Mouse (Mus musculus) hindbrain, embryonic 14.5 days (tissue): ENCODE results near the gene Mamld1. TPM values are rescaled to one million over a fixed set of nuclear protein-coding genes. Genes with fewer than 3 reads are reported as not detected.

Source experiments
- ATAC-seq: fragments of 200-750 bp; cut with Nextera tagmentation; 2 replicates; pipeline ENCODE4 v1.8.0; 2017; ENCODE audit warnings: moderate number of reproducible peaks, mild to moderate bottlenecking, moderate TSS enrichment, moderate library complexity; ENCODE audit not compliant: low FRiP score
- DNase-seq: peaks from one replicate; pipeline ENCODE4 v3.0.0-alpha.2; 2015; ENCODE audit warnings: low spot score
- H3K27ac ChIP-seq: fragments of 300-500 bp; sonication (generic); 2 replicates; pipeline ENCODE4 v1.5.1; 2014; ENCODE audit warnings: mild to moderate bottlenecking, moderate library complexity
- H3K27me3 ChIP-seq: fragments of 300-500 bp; sonication (generic); 2 replicates; pipeline ENCODE4 v1.6.1; 2014; ENCODE audit warnings: mild to moderate bottlenecking, low read length, mixed read lengths; ENCODE audit not compliant: control insufficient read depth, insufficient read depth
- H3K36me3 ChIP-seq: fragments of 300-500 bp; sonication (generic); replicated peaks from 2 replicates; pipeline ENCODE4 v1.6.1; 2014; ENCODE audit not compliant: control insufficient read depth, insufficient read depth
- H3K4me1 ChIP-seq: fragments of 300-500 bp; sonication (generic); replicated peaks from 2 replicates; pipeline ENCODE4 v1.6.1; 2014; ENCODE audit warnings: antibody characterized with exemption, low read length, mixed read lengths; ENCODE audit not compliant: control insufficient read depth, insufficient read depth
- H3K4me2 ChIP-seq: fragments of 300-500 bp; sonication (generic); replicated peaks from 2 replicates; pipeline ENCODE4 v1.6.1; 2014; ENCODE audit warnings: mild to moderate bottlenecking, moderate library complexity
- H3K4me3 ChIP-seq: fragments of 300-500 bp; sonication (generic); replicated peaks from 2 replicates; pipeline ENCODE4 v1.5.1; 2014; ENCODE audit warnings: mild to moderate bottlenecking, low read length
- H3K9ac ChIP-seq: fragments of 300-500 bp; sonication (generic); 2 replicates; pipeline ENCODE4 v1.6.1; 2014
- H3K9me3 ChIP-seq: fragments of 300-500 bp; sonication (generic); 2 replicates; pipeline ENCODE4 v1.6.1; 2016; ENCODE audit warnings: low read length; ENCODE audit not compliant: control insufficient read depth
- WGBS: fragments of 180-500 bp; shearing (Covaris S2); extraction: QIAGEN DNeasy Blood & Tissue Kit; methylation state at CpG from one replicate; pipeline ENCODE4 v1.1.7; 2014; 5-methylcytosine and 5-hydroxymethylcytosine counted together
- polyA plus RNA-seq: library from polyadenylated mRNA; unstranded; fragments of >200 nt; fragmentation: Nextera tagmentation; extraction: Ambion mirVana; gene quantifications from 2 replicates; pipeline ENCODE4 v1.2.1, GENCODE M21; 2014

The Mamld1 gene
- polyA plus RNA-seq, 1 experiment from 2014 or later = 10.1 TPM

GRCm38 (mm10) chrX:71204776-71205175 is 154.7 kb downstream of the Mamld1 start:
- Histone ChIP-seq H3K4me3 (no peak overlapping the region), H3K4me1 (no peaks in the 10 kb centered on the region), H3K36me3 (no peaks in the 10 kb centered on the region), H3K9ac (no peak overlapping the region), H3K27ac (no peak overlapping the region), H3K27me3 (no peaks in the 10 kb centered on the region), H3K4me2 (no peak overlapping the region), H3K9me3 (no peaks in the 10 kb centered on the region)
- no peak for ATAC-seq
- no peak for DNase-seq
- WGBS = 71% methylated on average over 2 of the region's 2 CpGs

Other genes starting within 250 kb of the Mamld1 start
- gene Mtm1, start 160.5 kb downstream of the Mamld1 start, polyA plus RNA-seq = 5.7 and 5.9 TPM in 2 replicates